Mouse (Mus musculus) R1 (cell line): ENCODE results near the gene Ccdc124.

Source experiments
- DNase-seq: peaks from one replicate; pipeline ENCODE4 v3.0.0-alpha.2; 2018; ENCODE audit warnings: low read depth, low spot score

Gene Ccdc124

GRCm38 (mm10) chr8:70871195-70871807 is 2.4 kb downstream of the Ccdc124 start:
- no peak for DNase-seq

GRCm38 (mm10) chr8:70869601-70870041 is 4.1 kb downstream of the Ccdc124 start:
- DNase-seq: peak; percentile 85

- DNase-seq: no peak
These were observed 4.5 kb downstream of the Ccdc124 start for GRCm38 (mm10) chr8:70869199-70869571.

GRCm38 (mm10) chr8:70868559-70869198 is 5.1 kb downstream of the Ccdc124 start:
- DNase-seq: peak; percentile 92

- DNase-seq: no peak
These were observed 7.2 kb downstream of the Ccdc124 start for GRCm38 (mm10) chr8:70866566-70866965.

- peak; percentile 65 for DNase-seq
These were observed 7.7 kb downstream of the Ccdc124 start for GRCm38 (mm10) chr8:70866001-70866520.

GRCm38 (mm10) chr8:70865350-70866000 is 8.3 kb downstream of the Ccdc124 start:
- peak; percentile 100 for DNase-seq

GRCm38 (mm10) chr8:70864712-70865221 is 9.0 kb downstream of the Ccdc124 start:
- no peak for DNase-seq

- no peak for DNase-seq
These were observed 9.6 kb downstream of the Ccdc124 start for GRCm38 (mm10) chr8:70863956-70864711.

GRCm38 (mm10) chr8:70862824-70863641 is 10.7 kb downstream of the Ccdc124 start, which contains the start of gene Kcnn1:
TSS of gene Kcnn1 (minus strand) at chr8:70863258.
- DNase-seq: peak; percentile 53

- peak; percentile 63 for DNase-seq
These were observed 16.2 kb downstream of the Ccdc124 start for GRCm38 (mm10) chr8:70857516-70857915.

GRCm38 (mm10) chr8:70856541-70857197 is 17.1 kb downstream of the Ccdc124 start:
- peak; percentile 66 for DNase-seq

- no peak for DNase-seq
These were observed 17.7 kb downstream of the Ccdc124 start for GRCm38 (mm10) chr8:70856028-70856427.

GRCm38 (mm10) chr8:70853863-70854262 is 19.9 kb downstream of the Ccdc124 start:
- DNase-seq: no peak

GRCm38 (mm10) chr8:70852595-70853231 is 21.0 kb downstream of the Ccdc124 start:
- no peak for DNase-seq

GRCm38 (mm10) chr8:70851837-70852236 is 21.9 kb downstream of the Ccdc124 start:
- DNase-seq: no peak

GRCm38 (mm10) chr8:70850947-70851346 is 22.8 kb downstream of the Ccdc124 start:
- no peak for DNase-seq

- no peak for DNase-seq
These were observed 23.4 kb downstream of the Ccdc124 start for GRCm38 (mm10) chr8:70850132-70850845.
